Mouse (Mus musculus) gastrocnemius, postnatal 14 days (tissue): ENCODE results near the gene Fubp1. TPM values are rescaled to one million over a fixed set of nuclear protein-coding genes. Genes with fewer than 3 reads are reported as not detected.
A peak's percentile ranks its signal among the peaks of the same experiment; 100 is the strongest.
"Not testable (repeated sequence)": the region's sequence is repeated elsewhere in the genome, so short reads cannot be mapped to it uniquely, and the experiment has no call there.

Source experiments
- DNase-seq: peaks from one replicate; pipeline ENCODE4 v3.0.0; 2021; ENCODE audit warnings: mixed read lengths
- intact Hi-C: fragments of 180-260 bp; cut with DNase I; formaldehyde crosslinking; loops from one replicate; pipeline ENCODE4 v1.15.1; 2025; ENCODE audit warnings: low total_unique reads
- total RNA-seq, 2 experiments: library from RNA; stranded (reverse); gene quantifications; 2 replicates each; pipeline ENCODE4 v1.2.3; 2021

The Fubp1 gene
- total RNA-seq, 2 experiments from 2014 or later = 31.5 to 35.2 TPM

DNA sequence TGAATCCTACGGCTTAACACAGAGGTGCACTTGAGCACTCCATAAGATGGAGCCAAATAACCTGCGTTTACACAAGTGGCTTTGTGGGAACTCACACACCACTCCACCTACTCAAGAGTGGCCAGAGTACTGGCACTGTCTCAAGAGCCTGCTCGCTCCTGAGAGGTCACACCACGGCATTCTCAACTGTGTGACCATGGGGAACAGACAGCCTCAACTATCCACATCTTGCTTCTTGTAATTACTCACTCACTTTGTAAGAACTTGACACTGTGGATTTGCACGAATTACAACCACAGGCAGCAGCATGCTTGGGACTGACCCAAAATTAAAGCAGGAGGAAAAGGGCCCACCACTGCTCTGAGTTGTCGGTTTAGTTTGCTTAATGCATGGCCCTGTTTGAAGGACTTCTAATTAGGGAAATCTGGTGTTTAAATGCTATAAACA lies 18.4 kb upstream of the Fubp1 start:
- DNase-seq = peak; percentile 19

GRCm38 (mm10) chr3:152192238-152192931 lies 17.8 kb upstream of the Fubp1 start:
- no peak for DNase-seq
- intact Hi-C loops = no loop called here

More for the DNA sequence above, 18.4 kb upstream of the Fubp1 start:
- intact Hi-C loops = no loop called here

- intact Hi-C loops = no loop called here
Measured at GRCm38 (mm10) chr3:152193177-152193576, 17.0 kb upstream of the Fubp1 start.

GRCm38 (mm10) chr3:152193635-152194097 lies 16.6 kb upstream of the Fubp1 start:
- intact Hi-C loops = no loop called here
- DNase-seq = peak; percentile 81

More at GRCm38 (mm10) chr3:152193177-152193576, 17.0 kb upstream of the Fubp1 start:
- DNase-seq = no peak

GRCm38 (mm10) chr3:152197246-152197645 lies 13.0 kb upstream of the Fubp1 start:
- intact Hi-C loops = loop anchor here (5.0 kb wide), 1 partner anchor 85 kb away; no protein-coding TSS in a partner anchor
- DNase-seq = not testable (repeated sequence)

GRCm38 (mm10) chr3:152199125-152199524 lies 11.1 kb upstream of the Fubp1 start:
- intact Hi-C loops = loop anchor here (5.0 kb wide), 1 partner anchor 87 kb away; no protein-coding TSS in a partner anchor
- DNase-seq = no peak

GRCm38 (mm10) chr3:152201181-152201580 lies 9.0 kb upstream of the Fubp1 start:
- intact Hi-C loops = no loop called here

GRCm38 (mm10) chr3:152201651-152202050 lies 8.6 kb upstream of the Fubp1 start:
- intact Hi-C loops = no loop called here
- DNase-seq = no peak

More at GRCm38 (mm10) chr3:152201181-152201580, 9.0 kb upstream of the Fubp1 start:
- DNase-seq = no peak

DNA sequence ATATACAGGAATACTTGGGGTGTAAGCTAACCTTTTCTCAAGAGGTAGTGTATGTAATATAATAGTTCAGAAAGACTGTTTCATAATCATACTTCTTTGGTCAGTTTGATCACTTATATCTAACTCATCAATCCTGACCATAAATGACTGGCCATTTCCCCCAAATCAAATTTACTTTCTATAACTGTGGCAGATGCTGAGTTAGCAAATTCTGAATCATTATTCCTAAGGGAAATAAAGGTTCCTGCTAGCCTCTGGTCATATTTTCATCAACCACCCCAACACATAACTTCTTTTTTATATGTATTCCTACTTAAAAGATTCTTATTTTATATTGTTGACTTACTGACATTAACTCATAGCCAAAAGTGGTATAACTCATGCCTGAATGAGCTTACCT lies 7.3 kb upstream of the Fubp1 start:
- intact Hi-C loops = no loop called here
- DNase-seq = no peak

DNA sequence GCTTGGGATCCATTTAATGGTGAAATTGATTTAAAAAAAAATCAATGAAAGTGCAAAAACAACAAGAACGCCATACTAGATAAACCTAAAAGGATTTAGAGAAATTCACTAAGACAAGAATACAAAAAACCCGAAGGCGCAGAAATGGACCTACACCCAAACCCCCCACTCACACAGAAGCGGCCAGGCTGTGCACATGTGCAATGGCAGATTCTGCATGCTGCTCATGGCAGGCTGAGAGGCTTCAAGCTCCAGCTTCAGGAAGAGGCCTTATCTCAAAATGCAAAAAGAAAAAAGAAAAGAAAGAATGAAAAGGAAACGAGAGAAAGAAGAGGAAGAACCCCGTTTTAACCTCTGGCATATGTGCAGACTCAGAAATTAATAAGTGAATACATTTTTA lies 6.8 kb upstream of the Fubp1 start:
- DNase-seq = no peak
- intact Hi-C loops = no loop called here

DNA sequence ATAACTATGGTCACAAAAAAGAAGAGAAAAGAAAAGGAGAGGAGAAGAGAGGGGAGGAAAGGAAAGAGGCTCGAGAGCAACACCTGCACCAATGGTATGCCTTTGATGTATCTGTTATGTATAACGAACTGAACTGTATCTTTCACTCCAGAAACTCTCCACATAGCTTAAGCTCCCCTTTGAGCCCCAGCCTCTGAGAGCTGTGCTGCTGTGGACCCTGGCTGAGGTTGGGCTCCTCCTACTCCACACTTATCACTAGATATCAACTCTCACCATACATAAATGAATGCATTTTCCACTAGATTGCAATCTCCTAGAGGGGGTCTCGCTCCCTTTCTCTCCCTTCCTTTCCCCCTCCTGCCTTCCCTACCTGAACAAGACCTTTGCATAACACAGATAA lies 6.2 kb upstream of the Fubp1 start:
- intact Hi-C loops = no loop called here
- DNase-seq = no peak

DNA sequence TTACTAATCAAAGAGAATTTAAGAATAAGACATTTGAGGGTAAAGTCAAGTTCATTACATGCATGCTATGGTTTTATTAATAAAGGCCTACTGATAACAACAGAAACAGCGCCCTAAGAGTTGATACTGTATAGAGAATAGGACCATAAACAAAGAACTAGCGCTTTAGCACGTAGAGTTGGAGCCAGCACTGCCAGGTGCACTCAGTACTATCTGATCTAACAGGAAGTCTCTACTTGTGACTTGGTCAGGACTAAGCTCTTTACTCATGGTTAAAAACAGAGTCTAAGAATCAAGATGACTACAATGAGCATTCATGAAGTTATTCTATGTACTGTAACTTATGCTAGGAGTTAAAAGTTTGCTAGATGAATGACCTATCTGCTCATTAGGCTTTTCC lies 5.6 kb upstream of the Fubp1 start:
- no peak for DNase-seq
- intact Hi-C loops = no loop called here

DNA sequence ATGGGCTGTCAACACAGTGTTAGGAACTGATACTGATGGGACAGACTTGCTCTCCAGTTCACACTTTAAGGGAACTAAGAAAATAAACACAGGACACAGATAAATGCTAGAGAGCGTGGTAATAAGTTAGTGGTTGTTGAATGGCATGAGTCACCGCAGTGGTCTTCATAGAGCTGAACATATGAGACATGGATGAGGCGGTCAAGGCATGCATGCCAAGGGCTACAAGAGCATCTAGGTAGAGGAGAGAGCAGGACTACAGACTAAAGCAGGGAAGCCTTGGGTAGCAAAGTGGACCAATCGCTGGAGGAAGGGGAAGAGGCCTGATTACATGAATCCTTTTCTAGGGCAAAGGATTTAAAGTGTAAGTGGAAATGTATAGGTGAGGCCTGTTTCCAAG lies 3.1 kb upstream of the Fubp1 start:
- intact Hi-C loops = no loop called here
- DNase-seq = no peak

DNA sequence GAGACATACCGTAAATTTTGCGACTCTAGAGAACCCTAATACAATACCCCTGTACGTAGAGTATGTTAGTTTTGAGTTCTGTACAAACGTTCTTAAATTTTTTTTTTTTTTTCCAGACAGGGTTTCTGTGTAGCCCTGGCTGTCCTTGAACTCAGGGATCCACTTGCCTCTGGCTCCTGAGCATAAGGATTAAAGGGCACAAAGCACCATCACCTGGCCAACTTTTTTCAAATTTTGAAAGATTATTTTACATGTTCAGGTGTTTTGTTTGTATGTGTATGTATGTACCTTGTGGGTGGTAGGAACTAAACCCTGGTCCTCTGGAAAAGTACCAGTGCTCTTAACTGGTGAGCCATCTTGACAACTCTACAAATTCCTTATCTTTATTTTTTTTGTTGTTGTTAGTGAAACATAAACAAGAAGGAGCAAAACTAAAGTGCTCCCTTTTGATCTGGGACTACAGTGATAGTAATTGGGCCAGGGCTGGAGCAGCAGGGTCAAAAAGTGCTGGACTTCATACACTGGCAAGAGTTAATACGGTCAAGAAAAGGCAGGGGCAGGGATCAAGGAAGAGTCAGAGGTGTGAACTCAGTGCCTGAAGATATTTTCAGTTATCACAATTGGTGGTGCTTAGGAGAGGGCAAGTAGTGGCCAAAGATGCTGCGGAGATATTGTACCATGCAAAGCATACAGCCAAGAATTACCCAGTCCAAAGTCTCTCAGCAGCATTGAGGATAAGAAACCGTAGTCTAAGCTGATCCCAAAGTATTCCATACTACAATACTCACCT lies 1.9 kb upstream of the Fubp1 start:
- intact Hi-C loops = no loop called here
- no peak for DNase-seq

GRCm38 (mm10) chr3:152209177-152209966 lies 850 bp upstream of the Fubp1 start:
- intact Hi-C loops = no loop called here
- DNase-seq = no peak

- DNase-seq = peak; percentile 74
- intact Hi-C loops = no loop called here
Measured at GRCm38 (mm10) chr3:152210728-152211391, 638 bp downstream of the Fubp1 start.

DNA sequence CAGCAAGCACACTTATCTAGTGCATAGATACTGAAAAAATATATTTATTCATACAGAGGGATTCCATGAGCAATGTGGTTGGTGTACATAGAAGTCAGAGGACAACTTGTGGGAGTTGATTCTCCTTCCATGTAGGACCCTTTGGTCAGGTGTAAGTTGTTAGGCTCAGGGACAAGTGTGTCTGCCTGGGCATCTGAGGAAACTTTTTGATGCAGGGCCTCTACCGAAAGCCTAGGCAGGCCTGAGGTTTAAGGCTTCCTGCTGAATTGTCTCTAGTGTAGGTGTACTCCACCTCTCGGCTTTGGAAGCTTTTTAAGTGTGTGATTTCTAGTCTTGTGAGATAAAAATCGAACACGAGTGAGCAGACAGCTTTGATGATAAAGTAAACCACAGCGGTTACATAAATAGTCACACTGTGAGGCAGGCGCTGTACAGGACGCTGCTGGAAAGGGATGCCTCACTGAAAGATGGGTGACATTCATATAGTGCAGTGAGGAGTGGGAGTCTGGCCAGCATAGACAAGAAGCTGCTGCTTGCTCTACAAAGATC lies 1.6 kb downstream of the Fubp1 start:
- intact Hi-C loops = no loop called here
- no peak for DNase-seq

- no peak for DNase-seq
- intact Hi-C loops = no loop called here
Measured at GRCm38 (mm10) chr3:152213416-152213815, 3.2 kb downstream of the Fubp1 start.

GRCm38 (mm10) chr3:152224918-152225317 lies 14.7 kb downstream of the Fubp1 start:
- intact Hi-C loops = no loop called here
- no peak for DNase-seq
